Mouse (Mus musculus) heart, embryonic 10.5 days (tissue): ENCODE data around the gene Ddx56. TPM values are rescaled to one million over a fixed set of nuclear protein-coding genes. Genes with fewer than 3 reads are reported as not detected.

Experiments
- DNase-seq: peaks from one replicate; pipeline ENCODE4 v3.0.0-alpha.2; 2017; ENCODE audit warnings: low spot score
- H3K27ac ChIP-seq: fragments of 300-500 bp; sonication (generic); 2 replicates; pipeline ENCODE4 v1.5.1; 2016; ENCODE audit warnings: mild to moderate bottlenecking
- H3K27me3 ChIP-seq: fragments of 300-500 bp; sonication (generic); 2 replicates; pipeline ENCODE4 v1.6.1; 2016; ENCODE audit warnings: mild to moderate bottlenecking; ENCODE audit not compliant: poor library complexity, insufficient read depth, severe bottlenecking
- H3K36me3 ChIP-seq: fragments of 300-500 bp; sonication (generic); 2 replicates; pipeline ENCODE4 v1.6.1; 2016; ENCODE audit warnings: mild to moderate bottlenecking, moderate library complexity
- H3K4me1 ChIP-seq: fragments of 300-500 bp; sonication (generic); 2 replicates; pipeline ENCODE4 v1.6.1; 2016; ENCODE audit warnings: mild to moderate bottlenecking
- H3K4me3 ChIP-seq: fragments of 300-500 bp; sonication (generic); 2 replicates; pipeline ENCODE4 v1.5.1; 2016; ENCODE audit warnings: mild to moderate bottlenecking, moderate library complexity
- H3K9me3 ChIP-seq: fragments of 300-500 bp; sonication (generic); 2 replicates; pipeline ENCODE4 v1.6.1; 2016; ENCODE audit warnings: mild to moderate bottlenecking, moderate library complexity
- WGBS: fragments of 180-500 bp; shearing (Covaris S2); methylation state at CpG from one replicate; pipeline ENCODE4 v1.1.7; 2016; 5-methylcytosine and 5-hydroxymethylcytosine counted together
- polyA plus RNA-seq: library from polyadenylated mRNA; unstranded; fragments of >200 nt; fragmentation: Nextera tagmentation; extraction: Ambion mirVana; gene quantifications from 2 replicates; pipeline ENCODE4 v1.2.1, GENCODE M21; 2016

Ddx56 gene
- 93.7 and 111 TPM in 2 replicates for polyA plus RNA-seq

DNA sequence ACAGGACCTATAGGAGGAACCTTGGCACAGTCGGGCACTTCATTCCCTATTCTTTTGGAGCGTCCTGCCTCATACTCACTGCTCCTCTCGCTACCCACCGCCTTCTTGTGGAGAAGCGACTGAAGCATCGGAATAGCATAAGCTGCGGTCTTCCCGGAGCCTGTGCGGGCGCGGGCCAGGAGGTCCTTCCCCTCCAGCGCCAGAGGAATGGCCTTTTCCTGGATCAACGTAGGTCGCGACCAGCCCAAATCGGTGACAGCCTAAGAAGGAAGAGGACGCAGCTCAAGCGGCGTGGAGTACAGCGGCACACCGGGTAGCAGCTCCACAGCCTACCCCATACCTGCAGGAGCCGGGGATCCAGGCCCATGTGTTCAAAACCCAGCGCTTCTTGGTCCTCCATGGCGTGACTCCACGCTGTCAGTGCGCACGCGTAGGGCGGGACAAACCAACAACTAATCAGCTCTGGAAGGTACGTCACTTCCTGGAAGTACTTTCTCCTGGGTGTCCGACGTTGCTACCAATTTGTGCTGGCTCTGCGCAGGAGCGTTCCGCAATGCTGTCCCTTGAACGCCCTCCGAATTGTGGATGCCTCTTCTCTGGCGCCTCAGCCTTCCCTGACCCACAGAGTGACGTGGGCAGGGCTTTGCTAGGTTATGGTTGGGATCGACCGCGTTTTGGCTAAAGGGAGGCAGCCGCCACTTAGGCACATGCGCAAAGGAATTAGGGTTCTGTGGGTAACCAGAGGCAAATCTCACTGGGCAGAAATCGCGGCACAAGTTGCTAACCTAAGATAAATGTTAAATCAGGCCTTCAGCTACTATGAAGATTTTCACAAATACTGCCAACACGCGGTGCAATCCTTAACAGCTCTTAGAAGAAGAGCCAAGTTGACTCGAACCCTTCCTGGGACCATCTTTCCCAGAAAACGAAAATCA is at the start of gene Ddx56:
TSS of gene Ddx56 (minus strand) at position 453 of the 935 bp plus-strand sequence.
- DNase-seq = peak; percentile 97
- Histone ChIP-seq H3K4me1 (peaks cover 8% of the 10 kb centered on the region), H3K27ac (peak within 1 kb of the TSS; percentile 90), H3K9me3 (no peaks in the 10 kb centered on the region), H3K36me3 (peaks cover 61% of the 10 kb centered on the region), H3K4me3 (peak within 1 kb of the TSS; percentile 88), H3K27me3 (no peaks in the 10 kb centered on the region)
- 2% methylated on average over 50 of the region's 50 CpGs for WGBS

DNA sequence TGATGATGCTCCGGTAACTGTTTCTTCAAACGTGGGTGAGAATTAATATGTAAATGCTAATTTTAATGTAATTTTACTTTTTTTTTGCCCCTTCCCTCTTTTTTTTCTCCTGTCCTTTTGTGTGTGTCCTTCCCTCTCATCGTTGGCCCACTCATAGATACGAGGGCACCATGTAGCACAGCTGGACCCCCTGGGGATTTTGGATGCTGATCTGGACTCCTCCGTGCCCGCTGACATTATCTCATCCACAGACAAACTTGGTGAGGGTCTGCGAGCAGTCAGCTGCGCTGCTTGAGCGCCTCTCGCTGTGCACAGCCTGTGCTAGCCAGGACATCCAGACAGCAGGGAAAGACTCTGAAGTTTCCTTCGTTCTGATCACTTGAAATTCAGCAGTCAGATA is 49.2 kb upstream of the Ddx56 start:
- Histone ChIP-seq H3K27me3 (no peaks in the 10 kb centered on the region), H3K9me3 (no peaks in the 10 kb centered on the region), H3K36me3 (peaks cover 83% of the 10 kb centered on the region), H3K4me1 (no peaks in the 10 kb centered on the region), H3K27ac (no peak overlapping the region), H3K4me3 (no peak overlapping the region)
- no peak for DNase-seq
- 89% methylated on average over 11 of the region's 11 CpGs for WGBS

DNA sequence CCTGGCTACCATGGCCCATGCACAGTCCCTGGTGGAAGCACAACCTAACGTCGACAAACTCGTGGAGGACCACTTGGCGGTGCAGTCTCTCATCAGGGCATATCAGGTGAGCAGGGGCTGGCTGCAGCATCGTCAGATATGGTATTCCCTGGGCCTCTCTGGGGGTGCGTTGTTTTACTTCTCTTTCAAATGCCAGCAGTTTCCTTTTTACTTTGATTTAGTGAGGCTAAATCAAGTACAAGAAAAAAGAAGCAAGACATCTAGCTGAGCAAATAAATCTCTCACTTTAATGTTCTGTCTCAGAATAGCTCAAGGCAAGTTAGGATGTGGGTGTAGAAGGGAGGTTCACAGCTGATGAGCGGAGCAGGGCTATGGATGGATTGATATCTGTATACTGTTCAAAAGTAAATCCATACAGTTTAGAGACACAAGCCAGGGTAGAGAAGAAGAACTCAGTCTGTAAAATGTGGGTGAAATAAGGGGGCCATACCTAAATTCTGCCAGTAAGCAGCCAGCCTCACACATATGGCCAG is 46.4 kb upstream of the Ddx56 start:
- no peak for DNase-seq
- Histone ChIP-seq H3K36me3 (peaks cover 91% of the 10 kb centered on the region), H3K27me3 (no peaks in the 10 kb centered on the region), H3K4me1 (no peaks in the 10 kb centered on the region), H3K27ac (no peak overlapping the region), H3K9me3 (no peaks in the 10 kb centered on the region), H3K4me3 (no peak overlapping the region)
- WGBS = 86% methylated on average over 7 of the region's 7 CpGs

DNA sequence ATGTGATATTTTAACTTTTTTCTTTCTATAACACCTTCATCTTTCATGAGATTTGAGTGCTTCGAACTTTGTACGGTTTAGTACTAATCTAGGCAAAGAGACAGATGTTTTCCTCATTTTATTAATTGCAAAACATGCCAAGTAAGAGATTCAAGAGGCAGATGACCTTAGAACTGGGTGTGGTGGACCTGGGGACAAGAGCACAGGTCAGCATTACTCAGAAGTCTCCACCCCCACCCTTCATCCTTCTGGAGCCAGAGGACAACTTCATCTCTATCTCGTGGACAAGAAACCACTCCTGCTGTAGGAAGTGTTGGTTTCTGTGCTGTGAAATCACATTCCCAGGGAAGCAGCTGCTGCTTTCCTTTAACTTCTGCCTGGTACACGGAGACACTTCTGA is 40.6 kb upstream of the Ddx56 start:
- DNase-seq = no peak
- Histone ChIP-seq H3K9me3 (no peaks in the 10 kb centered on the region), H3K36me3 (peaks cover 82% of the 10 kb centered on the region), H3K4me3 (no peak overlapping the region), H3K4me1 (no peaks in the 10 kb centered on the region), H3K27me3 (no peaks in the 10 kb centered on the region), H3K27ac (no peak overlapping the region)
- WGBS = 83% methylated on average over 4 of the region's 4 CpGs

DNA sequence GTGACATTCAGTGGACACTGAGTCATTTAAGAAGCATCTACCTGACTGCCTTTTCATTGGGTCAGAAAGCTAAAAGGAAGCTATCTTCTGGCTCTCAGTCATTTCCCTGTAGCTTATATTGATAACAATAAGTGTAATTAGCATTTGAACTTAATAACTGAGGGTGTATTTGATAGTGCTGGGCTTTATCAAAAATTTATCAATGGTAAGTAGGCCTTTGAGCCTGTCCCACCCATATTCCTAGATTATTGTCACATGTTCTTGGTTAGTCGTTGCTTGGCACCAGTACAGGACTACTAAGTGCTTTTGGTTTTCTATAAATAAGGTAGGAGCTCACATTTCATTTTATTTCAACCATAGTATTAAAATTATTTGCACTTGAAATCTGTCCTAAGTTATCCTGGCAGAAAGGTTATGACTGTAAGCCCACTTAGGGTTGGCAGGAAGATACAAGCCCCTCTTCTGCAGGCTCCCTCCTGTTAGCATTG is 38.4 kb upstream of the Ddx56 start:
- H3K4me1 ChIP-seq = no peaks in the 10 kb centered on the region
- WGBS = 87% methylated on average over 1 of the region's 1 CpGs
- peaks cover 82% of the 10 kb centered on the region for H3K36me3 ChIP-seq
- no peaks in the 10 kb centered on the region for H3K27me3 ChIP-seq
- no peaks in the 10 kb centered on the region for H3K9me3 ChIP-seq
- DNase-seq = no peak
- H3K4me3 ChIP-seq = no peak overlapping the region
- no peak overlapping the region for H3K27ac ChIP-seq

DNA sequence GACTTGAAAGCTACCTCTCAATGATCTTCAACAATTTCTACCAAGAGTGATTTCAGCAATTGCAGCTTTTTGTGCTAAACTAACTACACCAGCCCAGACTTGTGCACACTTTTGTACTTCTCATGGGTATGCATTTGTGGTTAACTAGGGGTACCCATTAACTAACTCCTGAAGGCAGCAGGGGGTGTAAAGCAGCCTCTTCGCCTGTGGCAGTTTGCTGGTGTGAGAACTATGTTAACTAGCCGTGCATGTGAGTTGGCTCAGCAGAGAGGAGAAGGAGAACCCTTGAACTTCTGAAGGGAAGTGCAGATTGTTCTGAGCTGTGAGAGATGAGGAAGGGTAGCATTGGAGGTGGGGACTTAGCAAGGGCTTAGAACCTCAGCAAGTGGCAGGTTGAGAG is 35.2 kb upstream of the Ddx56 start:
- H3K4me1 ChIP-seq = no peaks in the 10 kb centered on the region
- H3K27ac ChIP-seq = no peak overlapping the region
- peaks cover 83% of the 10 kb centered on the region for H3K36me3 ChIP-seq
- no peak overlapping the region for H3K4me3 ChIP-seq
- no peaks in the 10 kb centered on the region for H3K27me3 ChIP-seq
- 89% methylated on average over 2 of the region's 2 CpGs for WGBS
- H3K9me3 ChIP-seq = no peaks in the 10 kb centered on the region
- DNase-seq = no peak

DNA sequence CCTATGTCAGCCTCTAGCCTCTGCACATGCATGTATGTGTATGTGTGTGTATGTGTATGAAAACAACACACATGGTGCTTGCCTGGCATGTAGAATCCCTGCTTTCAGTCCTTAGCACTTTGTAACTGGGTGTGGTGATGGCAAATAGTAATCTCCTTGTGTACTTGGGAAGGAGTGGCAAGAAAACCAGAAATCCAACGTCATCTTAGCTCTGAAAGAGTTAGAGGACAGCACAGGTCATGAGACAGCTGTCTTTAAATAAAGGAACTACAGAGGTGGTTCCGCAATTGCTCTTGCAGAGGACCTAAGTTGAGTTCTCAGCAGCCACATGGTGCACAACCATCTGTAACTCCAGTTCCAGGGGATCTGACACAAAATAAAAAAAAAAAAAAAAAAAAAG is 31.9 kb upstream of the Ddx56 start:
- Histone ChIP-seq H3K9me3 (no peaks in the 10 kb centered on the region), H3K27ac (no peak overlapping the region), H3K36me3 (peaks cover 67% of the 10 kb centered on the region), H3K4me1 (0 out of 2 replicates have a peak, but pooled peaks cover under 1% of the 10 kb centered on the region), H3K27me3 (no peaks in the 10 kb centered on the region), H3K4me3 (no peak overlapping the region)
- DNase-seq = no peak
- WGBS = 83% methylated on average over 2 of the region's 2 CpGs

DNA sequence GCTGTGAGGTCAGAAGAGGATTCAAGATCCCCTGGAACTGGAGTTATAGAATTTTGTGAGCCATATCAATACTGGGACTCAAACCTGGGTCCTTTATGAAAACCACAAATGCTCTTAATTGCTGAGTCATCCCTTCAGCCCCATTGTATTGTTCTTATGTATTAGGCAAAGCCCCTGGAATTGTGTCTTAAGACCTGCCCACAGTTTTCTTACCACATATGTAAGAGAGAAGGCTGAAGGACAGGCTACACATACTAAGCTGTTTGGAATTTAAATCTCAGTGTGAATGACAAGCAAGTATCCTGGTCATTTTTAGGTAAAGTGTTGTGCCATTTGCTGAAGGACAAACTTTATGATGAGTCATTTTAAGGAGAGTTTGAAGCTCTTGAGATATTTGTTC is 28.5 kb upstream of the Ddx56 start:
- H3K9me3 ChIP-seq = no peaks in the 10 kb centered on the region
- no peak overlapping the region for H3K4me3 ChIP-seq
- H3K36me3 ChIP-seq = peaks cover 43% of the 10 kb centered on the region
- DNase-seq = no peak
- no peaks in the 10 kb centered on the region for H3K27me3 ChIP-seq
- H3K27ac ChIP-seq = no peak overlapping the region
- H3K4me1 ChIP-seq = peaks cover 16% of the 10 kb centered on the region; the same call in 1 of the 2 replicates

DNA sequence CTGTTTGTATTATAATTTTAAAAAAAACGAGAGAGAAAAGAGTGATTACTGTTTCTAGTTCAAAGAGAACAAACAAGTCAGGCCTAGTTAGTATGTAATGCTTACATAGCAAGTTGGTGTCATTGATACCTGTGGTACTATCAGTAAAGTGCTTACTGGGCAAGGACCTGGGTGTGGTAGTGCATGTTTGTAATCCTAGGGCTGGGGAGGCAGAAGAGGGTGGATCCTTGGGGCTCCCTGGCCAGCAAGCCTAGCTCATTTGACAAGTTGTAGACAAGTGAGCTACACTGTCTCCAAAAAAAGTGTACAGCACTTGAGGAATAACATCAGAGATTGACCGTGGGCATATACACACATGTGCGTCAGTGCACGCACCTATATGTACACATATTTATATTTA is 27.1 kb upstream of the Ddx56 start:
- 88% methylated on average over 4 of the region's 4 CpGs for WGBS
- no peak overlapping the region for H3K4me3 ChIP-seq
- H3K27ac ChIP-seq = no peak overlapping the region

DNA sequence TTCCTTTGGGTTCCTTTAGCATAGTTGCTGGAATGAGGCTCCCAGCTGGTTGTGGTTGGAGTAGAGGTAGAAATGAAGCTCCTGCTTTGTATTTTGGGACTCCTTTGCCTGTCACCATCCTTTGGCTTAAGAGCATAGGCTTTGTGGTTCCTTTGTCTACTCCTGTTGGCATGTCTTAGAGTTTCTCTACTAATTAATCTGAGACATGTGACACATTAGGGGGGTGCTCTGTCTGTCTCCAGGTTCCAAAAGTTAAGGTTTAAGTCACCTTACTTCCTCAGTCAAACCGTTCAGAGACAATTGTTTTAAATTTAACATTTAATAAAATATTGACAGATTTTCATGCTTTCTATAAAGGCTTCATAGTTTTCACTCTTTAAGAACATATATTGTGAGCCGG is 26.0 kb upstream of the Ddx56 start:
- WGBS = 91% methylated on average over 2 of the region's 2 CpGs
- no peak for DNase-seq
- H3K4me3 ChIP-seq = no peak overlapping the region; the same call in 1 of the 2 replicates
- peaks cover 19% of the 10 kb centered on the region for H3K36me3 ChIP-seq
- no peak overlapping the region for H3K27ac ChIP-seq
- H3K9me3 ChIP-seq = no peaks in the 10 kb centered on the region
- peaks cover 16% of the 10 kb centered on the region; the same call in 1 of the 2 replicates for H3K4me1 ChIP-seq
- H3K27me3 ChIP-seq = no peaks in the 10 kb centered on the region

More for the DNA sequence above, 27.1 kb upstream of the Ddx56 start:
- Histone ChIP-seq H3K4me1 (peaks cover 16% of the 10 kb centered on the region; the same call in 1 of the 2 replicates), H3K36me3 (peaks cover 29% of the 10 kb centered on the region), H3K9me3 (no peaks in the 10 kb centered on the region), H3K27me3 (no peaks in the 10 kb centered on the region)
- DNase-seq = peak; percentile 82

DNA sequence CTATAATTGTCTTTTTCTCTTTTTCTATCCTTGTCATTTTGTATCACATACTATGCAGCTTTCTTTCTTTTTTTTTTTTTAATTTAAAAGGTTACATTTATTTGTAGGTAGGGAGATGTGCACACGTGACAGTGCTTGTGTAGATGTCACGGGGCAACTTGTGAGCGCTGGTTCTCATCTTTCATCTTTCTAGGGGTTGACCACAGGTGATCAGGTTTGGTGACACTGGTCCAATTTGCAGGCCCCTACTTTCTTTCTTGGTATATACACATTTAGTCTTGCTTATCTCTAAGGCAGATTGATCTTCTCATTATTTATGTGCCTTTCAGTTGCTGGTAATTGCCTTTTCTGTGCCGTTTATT is 25.4 kb upstream of the Ddx56 start:
- peaks cover 13% of the 10 kb centered on the region for H3K36me3 ChIP-seq
- H3K27ac ChIP-seq = peak overlapping the region; percentile 95
- no peaks in the 10 kb centered on the region for H3K27me3 ChIP-seq
- DNase-seq = no peak
- 94% methylated on average over 4 of the region's 4 CpGs for WGBS
- peaks cover 16% of the 10 kb centered on the region; the same call in 1 of the 2 replicates for H3K4me1 ChIP-seq
- H3K4me3 ChIP-seq = peak overlapping the region; percentile 85
- H3K9me3 ChIP-seq = no peaks in the 10 kb centered on the region

DNA sequence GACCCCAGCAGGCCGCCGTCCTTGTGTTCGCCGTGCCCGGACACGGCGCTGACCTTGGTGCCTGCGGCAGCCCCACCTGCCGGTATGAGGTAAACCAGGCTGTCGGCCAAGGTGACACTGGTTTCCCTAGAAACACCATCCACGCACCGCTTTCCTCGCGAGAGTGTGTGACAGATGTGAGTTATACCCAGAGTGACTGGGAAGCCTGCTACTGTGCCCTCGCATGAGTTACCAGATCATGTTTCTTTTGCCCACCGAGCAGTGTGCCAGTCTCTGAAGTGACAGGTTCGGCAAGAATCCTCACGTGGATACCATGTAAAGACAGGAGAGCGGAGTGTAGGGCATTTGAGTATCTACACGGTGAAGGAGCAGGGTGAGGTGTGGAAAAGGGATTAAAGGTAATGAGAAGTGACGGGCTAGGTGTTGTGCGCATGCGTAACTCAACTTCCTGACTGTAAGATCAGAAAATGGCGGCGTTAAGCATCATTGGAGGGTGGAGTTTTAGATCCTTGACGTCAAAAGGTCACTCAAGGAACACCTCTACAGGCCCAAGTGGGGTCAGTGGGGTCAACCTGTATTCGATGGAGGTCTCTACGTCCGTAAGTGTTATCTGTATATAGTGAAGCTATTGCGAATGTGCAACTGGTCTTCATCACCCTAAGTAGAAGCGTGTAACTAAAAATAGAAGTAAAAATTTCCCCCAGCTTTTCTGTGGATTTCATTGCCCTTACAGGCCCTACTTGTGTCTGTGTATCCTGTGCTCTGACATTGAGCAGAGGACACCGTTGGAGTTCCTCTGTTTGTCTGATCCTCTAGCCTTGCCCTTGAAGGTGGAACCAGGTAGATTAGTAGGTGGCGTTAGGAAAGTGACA is 24.8 kb upstream of the Ddx56 start:
- Histone ChIP-seq H3K4me3 (peak overlapping the region; percentile 85), H3K27me3 (no peaks in the 10 kb centered on the region), H3K9me3 (no peaks in the 10 kb centered on the region), H3K27ac (peak overlapping the region; percentile 95), H3K36me3 (peaks cover 6% of the 10 kb centered on the region), H3K4me1 (peaks cover 16% of the 10 kb centered on the region; the same call in 1 of the 2 replicates)
- peak; percentile 94 for DNase-seq
- WGBS = 10% methylated on average over 33 of the region's 33 CpGs
